Mouse (Mus musculus) MEL (cell line): ENCODE data around the gene Herc2.

Experiments
- CTCF ChIP-seq, 3 experiments: IDR thresholded peaks in 2 of 3; conservative IDR thresholded peaks in 1 of 3; 2 replicates each; pipeline ENCODE4 v1.5.1; 2011 to 2012; ENCODE audit warnings: low read length in 3 of 3, low read depth in 2 of 3, mild to moderate bottlenecking in 2 of 3, improper control_type of control experiment in 1 of 3, inconsistent platforms in 1 of 3, mixed read lengths in 1 of 3, moderate library complexity in 1 of 3; ENCODE audit not compliant: control insufficient read depth in 1 of 3, insufficient read depth in 1 of 3, poor library complexity in 1 of 3, severe bottlenecking in 1 of 3
- E2F4 ChIP-seq: IDR thresholded peaks from 2 replicates; pipeline ENCODE4 v1.6.1; 2011; ENCODE audit warnings: low read depth, low read length, improper control_type of control experiment, borderline replicate concordance
- ELF1 ChIP-seq: IDR thresholded peaks from 2 replicates; pipeline ENCODE4 v1.6.1; 2014; ENCODE audit warnings: low read depth, mild to moderate bottlenecking, inconsistent platforms, low read length, improper control_type of control experiment, moderate library complexity
- ETS1 ChIP-seq: IDR thresholded peaks from 2 replicates; pipeline ENCODE4 v1.6.1; 2012; ENCODE audit warnings: low read depth, mild to moderate bottlenecking, inconsistent platforms, low read length, improper control_type of control experiment, moderate library complexity
- HCFC1 ChIP-seq: IDR thresholded peaks from 2 replicates; pipeline ENCODE4 v1.6.1; 2012; ENCODE audit warnings: low read depth, mild to moderate bottlenecking, inconsistent platforms, low read length, improper control_type of control experiment, moderate library complexity
- MEF2A ChIP-seq: IDR thresholded peaks from 2 replicates; pipeline ENCODE4 v1.6.1; 2014; ENCODE audit warnings: low read depth, mild to moderate bottlenecking, inconsistent platforms, low read length, improper control_type of control experiment; ENCODE audit not compliant: poor library complexity, insufficient replicate concordance, severe bottlenecking; ENCODE audit errors: extremely low read depth
- NRF1 ChIP-seq: IDR thresholded peaks from 2 replicates; pipeline ENCODE4 v1.6.1; 2014; ENCODE audit warnings: low read depth, mild to moderate bottlenecking, inconsistent platforms, low read length, improper control_type of control experiment, moderate library complexity; ENCODE audit not compliant: poor library complexity, insufficient read depth, severe bottlenecking
- POLR2A ChIP-seq, 2 experiments: IDR thresholded peaks; 2 replicates each; pipeline ENCODE4 v1.6.1; 2011 to 2012; ENCODE audit warnings: low read length in 2 of 2, mild to moderate bottlenecking in 2 of 2, control low read depth in 1 of 2, improper control_type of control experiment in 1 of 2, low read depth in 1 of 2, moderate library complexity in 1 of 2; ENCODE audit not compliant: control insufficient read depth in 1 of 2, insufficient read depth in 1 of 2, poor library complexity in 1 of 2
- POLR2AphosphoS2 ChIP-seq: IDR thresholded peaks from 2 replicates; pipeline ENCODE4 v1.6.1; 2011; ENCODE audit warnings: low read length, improper control_type of control experiment
- TCF12 ChIP-seq: IDR thresholded peaks from 2 replicates; pipeline ENCODE4 v1.6.1; 2014; ENCODE audit warnings: low read depth, mild to moderate bottlenecking, inconsistent platforms, low read length, improper control_type of control experiment, moderate library complexity
- ZC3H11A ChIP-seq: IDR thresholded peaks from 2 replicates; pipeline ENCODE4 v1.6.1; 2012; ENCODE audit warnings: low read depth, mild to moderate bottlenecking, inconsistent platforms, low read length, improper control_type of control experiment
- ZKSCAN1 ChIP-seq: IDR thresholded peaks from 2 replicates; pipeline ENCODE4 v1.6.1; 2012; ENCODE audit warnings: low read depth, mild to moderate bottlenecking, inconsistent platforms, low read length, improper control_type of control experiment, moderate library complexity

DNA sequence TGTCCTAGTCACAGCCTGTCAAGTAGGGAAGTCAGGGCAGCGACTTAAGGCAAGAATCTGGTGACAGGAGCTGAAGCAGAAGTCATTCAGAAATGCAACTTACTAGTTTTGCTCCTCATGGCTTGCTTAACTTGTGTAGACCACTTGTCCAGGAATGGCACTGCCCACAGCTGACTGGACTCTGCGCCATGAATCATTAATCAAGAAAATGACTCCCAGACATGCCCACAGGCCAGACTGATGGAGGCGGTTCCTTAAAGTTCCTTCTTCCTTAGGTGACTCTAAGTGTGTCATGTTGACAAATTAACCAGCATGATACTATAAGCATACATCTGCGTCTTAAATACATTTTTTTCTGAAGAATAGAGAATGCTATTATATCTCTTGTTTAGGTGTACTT is 113.3 kb downstream of the Herc2 start:
- TF ChIP-seq ETS1, result no peak
- TF ChIP-seq ELF1, result no peak
- no peak for TF ChIP-seq CTCF (IDR thresholded peaks at IDR 0.05 in 2 of 3, conservative IDR thresholded peaks at IDR 0.05 in 1 of 3; ENCODE audit: control insufficient read depth in 1 of 3, insufficient read depth in 1 of 3, low read depth in 2 of 3, low read length in 3 of 3, poor library complexity in 1 of 3, severe bottlenecking in 1 of 3)
- no peak for TF ChIP-seq E2F4
- no peak for TF ChIP-seq MEF2A
- no peak for TF ChIP-seq POLR2AphosphoS2
- TF ChIP-seq NRF1, result no peak
- TF ChIP-seq POLR2A (IDR thresholded peaks at IDR 0.05; ENCODE audit: control insufficient read depth in 1 of 2, insufficient read depth in 1 of 2, low read depth in 1 of 2, low read length in 2 of 2, poor library complexity in 1 of 2), result no peak
- no peak for TF ChIP-seq ZC3H11A
- no peak for TF ChIP-seq TCF12
- TF ChIP-seq HCFC1, result no peak
- no peak for TF ChIP-seq ZKSCAN1
